Mouse (Mus musculus): Measurements from ENCODE around the gene Gmip. TPM values are rescaled to one million over a fixed set of nuclear protein-coding genes. Genes with fewer than 3 reads are reported as not detected.

The Gmip gene
- polyA plus RNA-seq, 1 experiment from 2014 or later = 10.9 TPM

Other genes with a start within 250 kb of the Gmip start
- 13.9 and 17.2 TPM in 2 replicates for gene Zfp868, start 183.1 kb upstream of the Gmip start, polyA plus RNA-seq (2014; fragmentation: Nextera tagmentation; extraction: Ambion mirVana)
- gene Zfp964, start 154.2 kb upstream of the Gmip start, polyA plus RNA-seq (2014; fragmentation: Nextera tagmentation; extraction: Ambion mirVana) = 0.77 and 0.92 TPM in 2 replicates
- gene Zfp869, start 98.0 kb upstream of the Gmip start, polyA plus RNA-seq (2014; fragmentation: Nextera tagmentation; extraction: Ambion mirVana) = 23.5 and 26.6 TPM in 2 replicates
- gene Zfp963, start 58.7 kb upstream of the Gmip start, polyA plus RNA-seq (2014; fragmentation: Nextera tagmentation; extraction: Ambion mirVana) = 3.8 and 4.1 TPM in 2 replicates
- 0.57 and 0.70 TPM in 2 replicates for gene Gm20422, start 33.8 kb upstream of the Gmip start, polyA plus RNA-seq (2014; fragmentation: Nextera tagmentation; extraction: Ambion mirVana)
- 53.4 and 54.2 TPM in 2 replicates for gene Atp13a1, start 17.5 kb upstream of the Gmip start, polyA plus RNA-seq (2014; fragmentation: Nextera tagmentation; extraction: Ambion mirVana)
- gene Zfp866, start 17.5 kb upstream of the Gmip start, polyA plus RNA-seq (2014; fragmentation: Nextera tagmentation; extraction: Ambion mirVana) = 21.3 and 21.7 TPM in 2 replicates
- 0.44 and 0.49 TPM in 2 replicates for gene Lpar2, start 13.8 kb downstream of the Gmip start, polyA plus RNA-seq (2014; fragmentation: Nextera tagmentation; extraction: Ambion mirVana)
- 5.6 and 6.3 TPM in 2 replicates for gene Pbx4, start 23.8 kb downstream of the Gmip start, polyA plus RNA-seq (2014; fragmentation: Nextera tagmentation; extraction: Ambion mirVana)
- 0.48 and 0.56 TPM in 2 replicates for gene Cilp2, start 79.0 kb downstream of the Gmip start, polyA plus RNA-seq (2014; fragmentation: Nextera tagmentation; extraction: Ambion mirVana)
- gene Tssk6, start 93.5 kb downstream of the Gmip start, polyA plus RNA-seq (2014; fragmentation: Nextera tagmentation; extraction: Ambion mirVana) = 4.5 and 5.2 TPM in 2 replicates
- 145 and 159 TPM in 2 replicates for gene Ndufa13, start 93.9 kb downstream of the Gmip start, polyA plus RNA-seq (2014; fragmentation: Nextera tagmentation; extraction: Ambion mirVana)
- 1.7 and 1.9 TPM in 2 replicates for gene Yjefn3, start 94.0 kb downstream of the Gmip start, polyA plus RNA-seq (2014; fragmentation: Nextera tagmentation; extraction: Ambion mirVana)
- gene Gatad2a, start 187.7 kb downstream of the Gmip start, polyA plus RNA-seq (2014; fragmentation: Nextera tagmentation; extraction: Ambion mirVana) = 72.6 and 75.3 TPM in 2 replicates
- 42.1 and 46.5 TPM in 2 replicates for gene Mau2, start 234.1 kb downstream of the Gmip start, polyA plus RNA-seq (2014; fragmentation: Nextera tagmentation; extraction: Ambion mirVana)
- gene Sugp1, start 234.1 kb downstream of the Gmip start, polyA plus RNA-seq (2014; fragmentation: Nextera tagmentation; extraction: Ambion mirVana) = 30.8 and 32.4 TPM in 2 replicates

Measured in liver, embryonic 11.5 days (tissue).